Mouse (Mus musculus): Measurements from ENCODE around the gene Impg1. TPM values are rescaled to one million over a fixed set of nuclear protein-coding genes. Genes with fewer than 3 reads are reported as not detected.
"Not testable (repeated sequence)": the region's sequence is repeated elsewhere in the genome, so short reads cannot be mapped to it uniquely, and the experiment has no call there.

Impg1 gene
- polyA plus RNA-seq, 1 experiment from 2014 or later: not detected

DNA sequence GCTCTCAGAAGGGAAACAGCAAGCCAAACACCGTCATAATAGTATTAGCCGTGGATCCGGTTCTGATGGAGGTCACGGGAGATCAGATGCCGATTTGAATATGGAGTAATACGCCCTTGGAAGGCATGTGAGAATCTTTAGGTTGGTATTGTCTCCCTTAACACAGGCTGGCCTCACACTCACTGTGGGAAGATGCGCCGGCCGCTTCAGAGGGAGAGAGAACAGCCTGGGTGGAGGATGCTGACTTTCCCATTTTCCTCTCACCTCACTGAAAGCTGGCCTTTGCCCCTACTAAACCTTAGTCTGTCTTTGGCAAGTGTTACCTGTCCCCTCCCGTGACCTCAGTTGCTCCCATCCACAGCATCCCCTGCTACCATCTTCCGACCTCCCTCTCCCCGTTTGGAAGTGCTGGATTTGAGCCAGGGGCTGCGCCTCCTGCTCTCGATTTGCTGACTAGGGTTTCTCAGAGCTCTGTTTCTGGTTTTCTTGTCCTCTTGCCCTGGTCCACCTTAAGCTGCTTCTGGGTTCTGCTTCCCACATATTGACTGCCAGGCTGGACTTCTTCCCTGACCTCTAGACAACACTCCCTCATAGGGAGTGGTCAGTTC is 131.2 kb downstream of the Impg1 start:
- H3K4me1 ChIP-seq (ENCODE audit: control insufficient read depth, low read depth, low read length): no peaks in the 10 kb centered on the region
- H3K27me3 ChIP-seq (ENCODE audit: control insufficient read depth, insufficient read depth, low read depth, low read length): no peaks in the 10 kb centered on the region
- no peaks in the 10 kb centered on the region for H3K9me3 ChIP-seq (replicated peaks; ENCODE audit: control insufficient read depth, low read length)
- no peaks in the 10 kb centered on the region for H3K36me3 ChIP-seq (ENCODE audit: control insufficient read depth, insufficient read depth)
- H3K4me2 ChIP-seq (ENCODE audit: low read depth, low read length): no peak overlapping the region
- no peak for ATAC-seq (ENCODE audit: low read depth)
- no peak overlapping the region for H3K9ac ChIP-seq (ENCODE audit: low read depth, low read length)
- no peak overlapping the region for H3K4me3 ChIP-seq (ENCODE audit: low read depth, low read length)
- no peak overlapping the region for H3K27ac ChIP-seq (ENCODE audit: low read length)
- WGBS (ENCODE audit: insufficient replicate concordance): 68% methylated on average over 14 of the region's 14 CpGs

DNA sequence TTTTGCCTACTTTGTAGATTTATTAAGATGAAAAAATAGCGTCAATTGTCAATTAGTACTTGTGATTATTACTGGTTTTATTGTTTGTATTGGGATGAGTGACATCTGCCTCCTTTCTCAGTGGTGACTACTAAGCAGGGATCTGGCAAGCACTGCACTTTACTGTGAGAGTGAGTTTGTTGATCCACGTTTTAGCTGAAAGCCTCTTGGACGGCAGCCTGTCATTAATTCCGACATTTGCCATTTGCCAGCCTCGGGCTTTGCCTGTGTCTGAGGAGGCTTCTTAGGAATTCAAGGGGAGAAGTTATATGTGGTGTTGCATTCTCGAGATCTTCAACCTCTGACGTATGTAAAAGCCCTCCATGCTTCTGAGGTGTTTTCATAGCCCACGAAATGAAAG is 131.8 kb downstream of the Impg1 start:
- Histone ChIP-seq H3K27ac (ENCODE audit: low read length) (no peak overlapping the region), H3K4me2 (ENCODE audit: low read depth, low read length) (no peak overlapping the region), H3K9me3 (replicated peaks; ENCODE audit: control insufficient read depth, low read length) (no peaks in the 10 kb centered on the region), H3K36me3 (ENCODE audit: control insufficient read depth, insufficient read depth) (no peaks in the 10 kb centered on the region), H3K9ac (ENCODE audit: low read depth, low read length) (no peak overlapping the region), H3K27me3 (ENCODE audit: control insufficient read depth, insufficient read depth, low read depth, low read length) (no peaks in the 10 kb centered on the region), H3K4me3 (ENCODE audit: low read depth, low read length) (no peak overlapping the region), H3K4me1 (ENCODE audit: control insufficient read depth, low read depth, low read length) (no peaks in the 10 kb centered on the region)
- WGBS (ENCODE audit: insufficient replicate concordance): 58% methylated on average over 8 of the region's 8 CpGs
- ATAC-seq (ENCODE audit: low read depth): no peak

DNA sequence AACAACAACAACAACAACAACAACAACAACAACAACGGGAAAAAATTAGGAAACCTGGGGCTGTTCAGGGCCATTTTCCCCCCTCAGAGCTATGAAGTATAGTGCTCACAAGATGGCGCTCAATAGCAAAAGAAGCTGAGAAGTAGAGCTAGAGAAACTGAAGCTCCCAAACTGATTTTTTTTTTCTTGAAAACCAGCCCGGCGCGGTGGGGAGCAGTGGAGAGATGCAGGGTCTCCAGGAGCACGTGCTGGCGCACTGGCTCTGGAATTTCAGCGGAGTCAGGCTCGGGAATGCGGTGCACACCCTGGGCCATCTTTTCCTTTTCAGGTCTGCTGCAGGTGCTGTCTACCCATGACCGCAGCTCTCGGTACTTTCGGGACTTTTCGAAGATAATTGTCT is 133.1 kb downstream of the Impg1 start:
- H3K4me2 ChIP-seq (ENCODE audit: low read depth, low read length): peak overlapping the region; percentile 48
- no peaks in the 10 kb centered on the region for H3K4me1 ChIP-seq (ENCODE audit: control insufficient read depth, low read depth, low read length)
- WGBS (ENCODE audit: insufficient replicate concordance): 22% methylated on average over 14 of the region's 14 CpGs
- no peaks in the 10 kb centered on the region for H3K27me3 ChIP-seq (ENCODE audit: control insufficient read depth, insufficient read depth, low read depth, low read length)
- no peak overlapping the region for H3K27ac ChIP-seq (ENCODE audit: low read length)
- 0 out of 2 replicates have a peak overlapping the region, but pooled peaks have one; percentile 28 for H3K4me3 ChIP-seq (ENCODE audit: low read depth, low read length)
- H3K9ac ChIP-seq (ENCODE audit: low read depth, low read length): no peak overlapping the region
- no peaks in the 10 kb centered on the region for H3K9me3 ChIP-seq (replicated peaks; ENCODE audit: control insufficient read depth, low read length)
- H3K36me3 ChIP-seq (ENCODE audit: control insufficient read depth, insufficient read depth): no peaks in the 10 kb centered on the region
- ATAC-seq (ENCODE audit: low read depth): no peak

DNA sequence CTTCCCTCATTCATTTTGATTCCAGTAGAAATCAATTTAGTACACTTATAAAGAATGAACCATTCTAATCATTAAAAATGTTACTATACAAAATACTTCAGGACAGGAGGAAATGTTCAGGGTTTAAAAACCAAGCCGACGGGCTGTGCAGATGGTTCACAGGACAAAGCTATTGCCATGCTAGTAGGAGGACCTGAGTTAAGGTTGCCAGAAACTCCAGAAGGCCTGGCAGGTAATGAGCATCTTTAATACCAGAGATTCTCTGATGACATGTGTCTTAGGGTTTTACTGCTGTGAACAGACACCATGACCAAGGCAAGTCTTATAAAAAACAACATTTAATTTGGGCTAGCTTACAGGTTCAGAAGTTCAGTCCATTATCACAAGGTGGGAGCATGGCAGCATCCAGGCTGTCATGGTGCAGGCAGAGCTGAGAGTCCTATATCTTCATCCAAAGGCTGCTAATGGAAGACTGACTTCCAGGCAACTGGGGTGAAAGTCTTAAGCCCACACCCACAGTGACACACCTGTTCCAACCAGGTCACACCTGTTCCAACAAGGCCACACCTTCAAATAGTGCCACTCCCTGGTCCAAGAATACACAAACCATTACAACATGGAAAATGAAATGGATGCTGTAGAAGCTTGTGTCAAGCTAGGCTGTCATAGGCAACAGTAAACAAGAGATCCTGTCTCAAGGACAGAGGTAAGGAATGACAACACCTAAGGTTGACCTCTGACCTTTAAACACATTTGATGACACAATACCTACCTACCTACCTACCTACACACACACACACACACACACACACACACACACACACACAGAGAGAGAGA is 144.0 kb downstream of the Impg1 start:
- not testable (repeated sequence) for ATAC-seq (ENCODE audit: low read depth); H3K4me2 ChIP-seq (ENCODE audit: low read depth, low read length); H3K4me3 ChIP-seq (ENCODE audit: low read depth, low read length); H3K9ac ChIP-seq (ENCODE audit: low read depth, low read length); H3K36me3 ChIP-seq (ENCODE audit: control insufficient read depth, insufficient read depth); H3K4me1 ChIP-seq (ENCODE audit: control insufficient read depth, low read depth, low read length); H3K9me3 ChIP-seq (replicated peaks; ENCODE audit: control insufficient read depth, low read length); H3K27ac ChIP-seq (ENCODE audit: low read length); H3K27me3 ChIP-seq (ENCODE audit: control insufficient read depth, insufficient read depth, low read depth, low read length)
- 72% methylated on average over 2 of the region's 2 CpGs for WGBS (ENCODE audit: insufficient replicate concordance)

DNA sequence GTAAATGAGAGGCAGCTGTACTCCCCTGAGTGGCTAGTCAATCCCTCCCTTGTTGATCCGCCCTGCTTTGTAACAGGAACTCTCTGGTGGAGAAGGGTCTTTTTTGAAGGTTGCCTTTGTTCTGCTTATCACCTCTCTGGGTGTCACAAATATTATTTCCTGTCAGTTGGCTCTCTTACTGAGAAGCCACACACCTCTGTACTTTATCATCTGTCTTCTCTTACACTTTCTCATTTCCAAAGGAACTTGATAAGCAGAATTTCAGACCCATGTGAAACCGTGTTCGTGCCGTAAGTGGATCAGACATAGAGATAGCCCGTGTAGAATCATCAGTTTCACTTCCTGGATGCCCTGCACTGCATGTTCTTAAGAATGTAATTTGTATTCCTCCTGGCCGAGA is 147.3 kb downstream of the Impg1 start:
- Histone ChIP-seq H3K4me2 (ENCODE audit: low read depth, low read length) (no peak overlapping the region), H3K4me1 (ENCODE audit: control insufficient read depth, low read depth, low read length) (no peaks in the 10 kb centered on the region), H3K27ac (ENCODE audit: low read length) (no peak overlapping the region), H3K9ac (ENCODE audit: low read depth, low read length) (no peak overlapping the region), H3K27me3 (ENCODE audit: control insufficient read depth, insufficient read depth, low read depth, low read length) (no peaks in the 10 kb centered on the region), H3K4me3 (ENCODE audit: low read depth, low read length) (no peak overlapping the region), H3K36me3 (ENCODE audit: control insufficient read depth, insufficient read depth) (no peaks in the 10 kb centered on the region), H3K9me3 (replicated peaks; ENCODE audit: control insufficient read depth, low read length) (no peaks in the 10 kb centered on the region)
- no peak for ATAC-seq (ENCODE audit: low read depth)
- WGBS (ENCODE audit: insufficient replicate concordance): 16% methylated on average over 6 of the region's 6 CpGs

DNA sequence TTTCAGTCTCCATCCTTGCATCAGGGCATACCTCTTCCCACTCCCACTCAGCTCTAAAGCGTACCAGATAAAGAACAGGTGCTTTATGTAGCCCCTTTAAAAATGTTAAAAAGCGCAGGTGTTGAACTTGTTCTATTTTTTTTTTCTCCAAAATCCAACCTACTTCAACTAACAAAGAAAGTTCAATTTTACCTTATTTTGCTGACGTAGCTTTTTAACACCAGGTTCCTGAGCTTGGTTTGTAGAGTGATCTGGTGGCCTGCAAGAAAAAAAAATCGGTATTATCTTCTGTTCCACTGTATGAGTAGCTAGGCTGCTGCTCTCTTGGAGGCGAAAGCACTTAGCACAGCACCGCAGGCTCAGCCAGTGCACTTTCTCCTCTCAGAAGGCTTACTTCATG is 149.4 kb downstream of the Impg1 start:
- H3K9me3 ChIP-seq (replicated peaks; ENCODE audit: control insufficient read depth, low read length): no peaks in the 10 kb centered on the region
- H3K4me3 ChIP-seq (ENCODE audit: low read depth, low read length): no peak overlapping the region
- 68% methylated on average over 6 of the region's 6 CpGs for WGBS (ENCODE audit: insufficient replicate concordance)
- H3K4me1 ChIP-seq (ENCODE audit: control insufficient read depth, low read depth, low read length): no peaks in the 10 kb centered on the region
- no peak overlapping the region for H3K9ac ChIP-seq (ENCODE audit: low read depth, low read length)
- no peaks in the 10 kb centered on the region for H3K27me3 ChIP-seq (ENCODE audit: control insufficient read depth, insufficient read depth, low read depth, low read length)
- no peak overlapping the region for H3K4me2 ChIP-seq (ENCODE audit: low read depth, low read length)
- H3K36me3 ChIP-seq (ENCODE audit: control insufficient read depth, insufficient read depth): no peaks in the 10 kb centered on the region
- H3K27ac ChIP-seq (ENCODE audit: low read length): no peak overlapping the region
- ATAC-seq (ENCODE audit: low read depth): no peak

DNA sequence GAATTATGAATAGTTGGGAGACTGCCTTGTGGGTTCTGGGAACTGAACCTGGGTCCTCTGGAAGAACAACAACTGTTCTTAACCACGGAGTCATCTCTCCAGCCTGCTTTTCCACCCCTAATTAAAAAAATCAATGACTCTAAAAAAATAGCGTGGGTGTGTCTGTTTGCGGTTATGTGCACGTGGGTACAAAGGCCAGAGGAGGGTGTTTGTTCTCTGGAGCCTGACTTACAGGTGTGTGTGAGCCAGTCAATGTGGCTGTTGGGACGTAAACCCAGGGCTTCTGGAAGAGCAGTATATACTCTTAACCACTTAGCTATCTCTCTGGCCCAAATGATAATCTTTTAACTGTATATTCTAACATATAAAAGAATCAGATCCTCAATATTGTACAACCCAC is 151.7 kb downstream of the Impg1 start:
- no peaks in the 10 kb centered on the region for H3K4me1 ChIP-seq (ENCODE audit: control insufficient read depth, low read depth, low read length)
- no peak overlapping the region for H3K4me2 ChIP-seq (ENCODE audit: low read depth, low read length)
- H3K36me3 ChIP-seq (ENCODE audit: control insufficient read depth, insufficient read depth): no peaks in the 10 kb centered on the region
- no peak overlapping the region for H3K9ac ChIP-seq (ENCODE audit: low read depth, low read length)
- peak; percentile 50; the same call in 1 of the 2 replicates for ATAC-seq (ENCODE audit: low read depth)
- H3K4me3 ChIP-seq (ENCODE audit: low read depth, low read length): no peak overlapping the region
- H3K27me3 ChIP-seq (ENCODE audit: control insufficient read depth, insufficient read depth, low read depth, low read length): no peaks in the 10 kb centered on the region
- 45% methylated on average over 5 of the region's 5 CpGs for WGBS (ENCODE audit: insufficient replicate concordance)
- H3K27ac ChIP-seq (ENCODE audit: low read length): no peak overlapping the region
- H3K9me3 ChIP-seq (replicated peaks; ENCODE audit: control insufficient read depth, low read length): no peaks in the 10 kb centered on the region

DNA sequence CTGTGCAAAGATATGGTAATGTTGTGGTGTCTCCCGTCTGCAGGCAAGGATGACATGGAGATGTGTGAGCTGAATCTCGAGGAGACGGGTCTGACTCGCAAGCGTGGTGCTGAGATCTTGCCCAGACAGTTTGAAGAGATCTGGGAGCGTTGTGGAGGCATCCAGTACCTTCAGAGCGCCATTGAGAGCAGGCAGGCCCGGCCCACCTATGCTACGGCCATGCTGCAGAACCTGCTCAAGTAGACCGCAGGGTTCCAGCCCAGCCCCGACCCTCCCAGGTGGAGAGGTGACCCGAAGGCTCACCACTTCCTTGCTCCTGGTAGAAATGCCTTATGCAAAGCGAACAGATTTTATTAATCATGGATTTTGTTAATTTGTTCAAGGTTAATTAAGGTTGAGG is 157.7 kb downstream of the Impg1 start:
- 75% methylated on average over 13 of the region's 13 CpGs for WGBS (ENCODE audit: insufficient replicate concordance)
- H3K36me3 ChIP-seq (ENCODE audit: control insufficient read depth, insufficient read depth): no peaks in the 10 kb centered on the region
- no peak overlapping the region for H3K4me3 ChIP-seq (ENCODE audit: low read depth, low read length)
- ATAC-seq (ENCODE audit: low read depth): no peak
- H3K27ac ChIP-seq (ENCODE audit: low read length): no peak overlapping the region
- no peaks in the 10 kb centered on the region for H3K4me1 ChIP-seq (ENCODE audit: control insufficient read depth, low read depth, low read length)
- H3K27me3 ChIP-seq (ENCODE audit: control insufficient read depth, insufficient read depth, low read depth, low read length): no peaks in the 10 kb centered on the region
- H3K9me3 ChIP-seq (replicated peaks; ENCODE audit: control insufficient read depth, low read length): no peaks in the 10 kb centered on the region
- no peak overlapping the region for H3K9ac ChIP-seq (ENCODE audit: low read depth, low read length)
- no peak overlapping the region for H3K4me2 ChIP-seq (ENCODE audit: low read depth, low read length)

DNA sequence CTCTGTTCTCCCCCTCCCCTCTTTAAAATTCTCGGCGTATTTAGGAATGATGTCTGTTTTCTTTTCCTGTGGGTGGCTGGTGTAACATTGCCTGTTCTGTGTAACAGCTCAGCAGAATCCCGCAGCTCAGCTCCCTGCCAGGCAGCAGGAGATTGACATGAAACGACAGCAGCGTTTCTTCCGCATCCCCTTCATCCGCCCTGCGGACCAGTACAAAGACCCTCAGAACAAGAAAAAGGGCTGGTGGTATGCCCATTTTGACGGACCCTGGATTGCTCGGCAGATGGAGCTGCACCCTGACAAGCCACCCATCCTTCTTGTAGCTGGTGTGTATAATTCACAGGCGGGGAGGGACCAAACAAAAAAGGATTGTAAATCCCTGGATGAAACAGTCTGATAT is 158.4 kb downstream of the Impg1 start:
- Histone ChIP-seq H3K4me1 (ENCODE audit: control insufficient read depth, low read depth, low read length) (no peaks in the 10 kb centered on the region), H3K4me3 (ENCODE audit: low read depth, low read length) (no peak overlapping the region), H3K9ac (ENCODE audit: low read depth, low read length) (no peak overlapping the region), H3K9me3 (replicated peaks; ENCODE audit: control insufficient read depth, low read length) (no peaks in the 10 kb centered on the region), H3K27ac (ENCODE audit: low read length) (no peak overlapping the region), H3K4me2 (ENCODE audit: low read depth, low read length) (no peak overlapping the region), H3K27me3 (ENCODE audit: control insufficient read depth, insufficient read depth, low read depth, low read length) (no peaks in the 10 kb centered on the region), H3K36me3 (ENCODE audit: control insufficient read depth, insufficient read depth) (no peaks in the 10 kb centered on the region)
- ATAC-seq (ENCODE audit: low read depth): no peak
- WGBS (ENCODE audit: insufficient replicate concordance): 74% methylated on average over 11 of the region's 11 CpGs
